Mouse (Mus musculus): ENCODE measurements around the gene Usp20. TPM values are rescaled to one million over a fixed set of nuclear protein-coding genes. Genes with fewer than 3 reads are reported as not detected.

Gene Usp20
- polyA plus RNA-seq, 1 experiment from 2014 or later = 22.9 TPM

DNA sequence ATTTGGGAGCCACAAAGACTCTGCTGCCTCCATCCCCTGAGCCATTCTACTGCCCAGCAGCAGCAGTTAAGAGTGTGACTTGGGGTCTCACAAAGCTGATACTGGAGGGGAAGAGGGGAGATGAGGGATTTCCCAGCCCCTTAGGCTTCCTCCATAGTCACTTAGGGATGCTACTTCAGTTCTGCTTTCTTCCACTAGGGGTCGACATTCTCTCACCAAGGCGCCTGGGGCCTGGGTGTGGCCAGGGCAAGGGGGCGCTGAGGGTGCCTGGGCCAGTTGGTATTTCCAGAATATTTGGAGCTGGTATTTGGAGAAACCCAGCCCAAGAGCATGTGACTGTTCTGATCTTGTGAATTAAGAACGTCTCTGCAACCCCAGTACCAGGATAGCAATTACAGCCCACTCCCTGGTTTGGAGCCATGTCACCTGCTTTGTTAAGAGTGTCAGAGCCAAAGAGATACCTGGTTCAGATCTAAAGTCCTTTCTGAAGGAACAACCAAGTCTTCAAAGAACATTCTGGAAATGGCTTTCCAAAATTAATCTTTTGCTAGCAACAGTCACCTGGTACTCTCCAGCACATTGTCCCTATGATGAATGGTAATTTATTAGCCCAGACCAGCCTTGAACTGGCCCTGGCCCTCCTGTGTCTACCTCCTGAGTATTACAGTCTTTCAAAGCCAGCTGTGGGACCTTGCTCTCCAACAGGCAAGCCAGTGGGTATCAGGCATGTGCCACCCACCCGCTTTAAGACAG is 42.7 kb downstream of the Usp20 start:
- Histone ChIP-seq H3K36me3 (peaks cover 40% of the 10 kb centered on the region), H3K27me3 (no peaks in the 10 kb centered on the region), H3K9ac (no peak overlapping the region), H3K4me2 (replicated peaks) (no peak overlapping the region), H3K9me3 (no peaks in the 10 kb centered on the region), H3K4me1 (no peaks in the 10 kb centered on the region), H3K27ac (no peak overlapping the region), H3K4me3 (no peak overlapping the region)
- no peak for ATAC-seq (ENCODE audit: low FRiP score, low read depth)
- 27% methylated on average over 5 of the region's 5 CpGs for WGBS

DNA sequence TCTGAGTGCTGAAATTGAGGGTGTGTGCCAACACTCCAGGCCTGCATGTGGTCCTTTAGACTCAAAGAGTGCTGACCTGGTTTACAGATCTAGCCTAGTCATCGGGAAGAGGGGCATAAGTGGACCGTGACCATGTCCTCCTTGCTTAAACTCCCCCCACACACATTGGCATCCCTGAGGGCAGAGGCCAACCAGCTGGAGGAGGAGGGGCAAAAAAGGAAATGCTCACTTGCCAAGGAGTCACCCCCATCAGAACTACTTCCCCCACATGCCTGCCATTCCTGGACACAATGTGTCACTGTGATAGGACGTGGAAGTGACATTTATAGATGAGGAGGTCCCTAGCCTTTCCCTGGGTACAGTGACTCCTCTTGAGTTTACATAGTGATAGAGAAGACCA is 43.4 kb downstream of the Usp20 start:
- Histone ChIP-seq H3K27me3 (no peaks in the 10 kb centered on the region), H3K27ac (no peak overlapping the region), H3K36me3 (peaks cover 40% of the 10 kb centered on the region), H3K4me2 (replicated peaks) (no peak overlapping the region), H3K9me3 (no peaks in the 10 kb centered on the region), H3K4me3 (no peak overlapping the region), H3K9ac (no peak overlapping the region), H3K4me1 (no peaks in the 10 kb centered on the region)
- no peak for ATAC-seq (ENCODE audit: low FRiP score, low read depth)
- 81% methylated on average over 3 of the region's 3 CpGs for WGBS

DNA sequence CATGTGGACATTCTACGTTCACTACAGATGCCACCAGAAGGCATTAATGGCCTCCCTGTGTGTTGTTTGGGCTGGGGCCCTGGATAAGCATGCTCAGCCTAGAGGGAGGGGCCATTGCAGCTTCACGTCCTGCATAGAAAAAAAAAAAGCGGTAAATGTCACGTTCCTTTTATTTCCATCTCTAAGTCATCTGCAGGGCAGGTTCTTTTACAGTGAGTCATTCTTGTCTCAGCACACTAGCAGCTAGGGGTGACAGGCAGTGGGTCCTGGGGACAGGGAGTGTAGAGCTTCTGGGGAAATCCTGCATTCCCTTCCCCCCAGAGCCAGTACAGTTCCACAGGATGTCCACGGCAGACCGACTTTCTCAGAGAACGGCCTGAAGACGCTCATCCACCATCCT is 44.6 kb downstream of the Usp20 start:
- Histone ChIP-seq H3K36me3 (peaks cover 37% of the 10 kb centered on the region), H3K9me3 (no peaks in the 10 kb centered on the region), H3K9ac (no peak overlapping the region), H3K27me3 (no peaks in the 10 kb centered on the region), H3K4me1 (no peaks in the 10 kb centered on the region), H3K4me3 (no peak overlapping the region), H3K27ac (no peak overlapping the region), H3K4me2 (replicated peaks) (no peak overlapping the region)
- WGBS = 57% methylated on average over 8 of the region's 8 CpGs
- ATAC-seq (ENCODE audit: low FRiP score, low read depth) = no peak

DNA sequence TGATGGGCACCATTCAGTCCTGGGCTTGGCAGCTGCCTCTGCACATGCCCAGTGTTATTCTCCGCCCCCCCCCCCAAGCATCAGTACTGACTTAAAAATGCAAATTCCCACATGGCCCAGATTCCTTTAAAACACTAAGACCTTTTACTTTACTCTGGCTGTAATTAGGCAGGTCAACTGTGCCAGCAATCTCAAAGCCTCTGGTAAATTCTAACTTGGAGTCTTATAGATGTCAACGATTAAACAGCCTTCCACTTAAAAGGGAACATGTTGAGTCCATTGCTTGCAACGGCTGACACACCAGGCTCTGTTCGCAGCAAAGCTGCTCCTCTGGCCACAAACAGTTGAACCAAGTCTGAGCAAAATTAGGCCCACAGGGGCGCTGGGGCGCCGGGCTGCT is 49.9 kb downstream of the Usp20 start:
- H3K4me1 ChIP-seq = no peaks in the 10 kb centered on the region
- no peak overlapping the region for H3K9ac ChIP-seq
- H3K36me3 ChIP-seq = peaks cover 83% of the 10 kb centered on the region
- ATAC-seq (ENCODE audit: low FRiP score, low read depth) = no peak
- no peaks in the 10 kb centered on the region for H3K27me3 ChIP-seq
- H3K4me3 ChIP-seq = no peak overlapping the region
- no peaks in the 10 kb centered on the region for H3K9me3 ChIP-seq
- 76% methylated on average over 7 of the region's 7 CpGs for WGBS
- H3K4me2 ChIP-seq (replicated peaks) = no peak overlapping the region
- no peak overlapping the region for H3K27ac ChIP-seq

DNA sequence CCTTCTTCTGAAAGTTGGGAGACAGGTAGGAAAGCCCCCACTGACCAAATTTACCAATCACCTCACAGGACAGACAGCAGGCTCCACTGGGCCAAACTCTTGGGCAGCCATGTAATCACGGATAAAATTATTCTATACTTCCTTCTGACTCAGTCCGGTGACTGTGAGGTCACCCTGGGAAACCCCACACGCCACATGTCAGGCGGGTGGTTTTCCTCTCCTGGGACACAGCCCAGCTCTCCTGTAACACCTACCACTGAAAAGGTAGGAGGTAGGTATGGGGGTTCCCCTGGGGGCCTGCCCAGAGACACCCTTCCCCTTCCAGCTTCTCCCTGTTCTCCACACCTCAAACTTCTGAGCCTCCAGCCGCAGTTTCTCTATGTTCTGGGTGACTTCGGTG is 54.7 kb downstream of the Usp20 start:
- Histone ChIP-seq H3K27ac (no peak overlapping the region), H3K4me3 (no peak overlapping the region), H3K27me3 (no peaks in the 10 kb centered on the region), H3K4me2 (replicated peaks) (no peak overlapping the region), H3K9ac (no peak overlapping the region), H3K9me3 (no peaks in the 10 kb centered on the region), H3K4me1 (no peaks in the 10 kb centered on the region), H3K36me3 (peaks cover 76% of the 10 kb centered on the region)
- ATAC-seq (ENCODE audit: low FRiP score, low read depth) = no peak
- WGBS = 88% methylated on average over 6 of the region's 6 CpGs

DNA sequence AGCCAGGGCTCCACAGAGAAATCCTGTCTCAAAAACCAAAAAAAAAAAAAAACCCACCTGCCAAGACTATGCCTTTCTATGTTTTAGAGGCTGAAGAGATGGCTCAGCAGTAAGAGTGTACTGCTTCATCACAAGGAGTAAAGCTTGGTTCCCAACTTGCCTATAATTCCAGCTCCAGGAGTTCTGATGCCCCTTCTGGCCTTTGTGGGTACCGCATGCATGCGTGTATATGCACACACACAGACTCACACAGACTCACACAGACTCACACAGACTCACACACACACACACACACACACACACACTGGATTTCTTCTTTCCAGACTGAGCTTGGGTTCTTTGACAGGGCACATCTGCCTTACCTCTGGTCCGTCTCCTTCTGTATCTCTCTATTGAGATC is 58.0 kb downstream of the Usp20 start:
- Histone ChIP-seq H3K27me3 (no peaks in the 10 kb centered on the region), H3K4me3 (no peak overlapping the region), H3K4me1 (no peaks in the 10 kb centered on the region), H3K4me2 (replicated peaks) (no peak overlapping the region), H3K9me3 (no peaks in the 10 kb centered on the region), H3K27ac (no peak overlapping the region), H3K36me3 (peaks cover 50% of the 10 kb centered on the region), H3K9ac (no peak overlapping the region)
- ATAC-seq (ENCODE audit: low FRiP score, low read depth) = no peak
- WGBS = 95% methylated on average over 3 of the region's 3 CpGs

DNA sequence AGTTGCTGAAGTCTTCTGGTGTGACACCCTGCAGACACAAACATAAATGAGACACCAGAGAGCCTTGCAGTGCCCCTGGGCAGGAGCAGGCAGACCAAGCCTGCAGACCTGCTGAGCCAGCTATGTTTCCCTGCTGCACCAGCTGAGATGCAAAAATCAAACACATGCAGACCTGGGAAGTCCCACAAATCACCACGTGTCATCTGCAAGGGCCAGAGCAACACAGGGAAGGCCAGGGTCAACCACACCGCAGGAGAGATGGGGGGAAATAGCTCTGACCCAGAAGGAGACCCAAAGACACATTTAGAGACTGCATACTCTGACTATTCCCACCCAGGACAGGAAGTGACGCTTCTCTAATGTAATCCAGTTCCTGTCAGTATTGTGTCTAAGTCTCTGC is 58.4 kb downstream of the Usp20 start:
- no peak for ATAC-seq (ENCODE audit: low FRiP score, low read depth)

DNA sequence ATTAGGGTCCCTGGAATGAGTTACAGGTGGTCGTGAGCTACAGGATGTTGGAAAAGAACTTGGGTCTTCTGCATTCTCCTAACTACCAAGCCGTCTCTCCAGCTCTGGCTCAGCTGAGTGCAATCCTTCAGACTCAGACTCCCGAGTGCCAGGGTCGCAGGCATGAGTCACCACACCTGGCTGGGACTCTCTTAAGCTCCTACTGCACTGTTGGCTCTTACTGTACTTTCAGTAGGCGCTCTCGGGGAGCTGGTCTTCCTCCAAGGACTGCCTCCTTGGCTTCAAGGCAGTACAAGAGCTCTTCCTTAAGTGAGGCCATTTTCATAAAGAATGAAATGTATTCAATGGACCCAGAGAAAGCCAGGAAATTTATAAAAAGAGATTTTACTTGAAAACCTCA is 59.3 kb downstream of the Usp20 start:
- 86% methylated on average over 6 of the region's 6 CpGs for WGBS
- Histone ChIP-seq H3K9me3 (no peaks in the 10 kb centered on the region), H3K36me3 (peaks cover 43% of the 10 kb centered on the region)

More for the DNA sequence above, 58.4 kb downstream of the Usp20 start:
- H3K9me3 ChIP-seq = no peaks in the 10 kb centered on the region
- H3K4me1 ChIP-seq = no peaks in the 10 kb centered on the region
- no peak overlapping the region for H3K4me3 ChIP-seq
- no peak overlapping the region for H3K4me2 ChIP-seq (replicated peaks)
- no peaks in the 10 kb centered on the region for H3K27me3 ChIP-seq
- peaks cover 45% of the 10 kb centered on the region for H3K36me3 ChIP-seq
- no peak overlapping the region for H3K27ac ChIP-seq
- no peak overlapping the region for H3K9ac ChIP-seq
- 80% methylated on average over 3 of the region's 3 CpGs for WGBS

DNA sequence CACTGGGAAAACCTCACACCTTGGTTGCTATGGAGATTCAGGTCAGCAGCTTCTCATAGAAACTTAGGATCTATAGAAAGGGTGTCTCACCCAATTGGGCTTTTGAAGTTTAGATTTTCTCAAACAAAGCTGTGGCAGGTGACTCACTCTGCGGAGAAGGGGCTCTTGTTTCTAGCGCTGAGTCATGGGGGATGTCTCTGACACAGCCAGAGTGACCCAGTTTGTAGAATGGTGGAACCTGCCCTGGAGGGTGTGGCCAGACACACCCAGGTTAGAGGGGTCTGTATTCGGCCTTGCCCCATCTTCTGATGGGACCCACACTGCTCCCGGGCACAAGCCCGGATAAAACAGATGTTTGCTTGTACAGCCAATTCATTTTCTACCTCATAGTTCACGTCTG is 60.8 kb downstream of the Usp20 start:
- Histone ChIP-seq H3K27me3 (no peaks in the 10 kb centered on the region), H3K9ac (no peak overlapping the region), H3K36me3 (peaks cover 37% of the 10 kb centered on the region), H3K4me1 (no peaks in the 10 kb centered on the region), H3K9me3 (no peaks in the 10 kb centered on the region), H3K4me3 (no peak overlapping the region), H3K27ac (no peak overlapping the region), H3K4me2 (replicated peaks) (no peak overlapping the region)
- no peak for ATAC-seq (ENCODE audit: low FRiP score, low read depth)
- 85% methylated on average over 6 of the region's 6 CpGs for WGBS

More for the DNA sequence above, 59.3 kb downstream of the Usp20 start:
- H3K27ac ChIP-seq = no peak overlapping the region
- H3K4me1 ChIP-seq = no peaks in the 10 kb centered on the region
- H3K4me3 ChIP-seq = no peak overlapping the region
- no peak overlapping the region for H3K4me2 ChIP-seq (replicated peaks)
- H3K9ac ChIP-seq = no peak overlapping the region
- no peak for ATAC-seq (ENCODE audit: low FRiP score, low read depth)
- H3K27me3 ChIP-seq = no peaks in the 10 kb centered on the region

DNA sequence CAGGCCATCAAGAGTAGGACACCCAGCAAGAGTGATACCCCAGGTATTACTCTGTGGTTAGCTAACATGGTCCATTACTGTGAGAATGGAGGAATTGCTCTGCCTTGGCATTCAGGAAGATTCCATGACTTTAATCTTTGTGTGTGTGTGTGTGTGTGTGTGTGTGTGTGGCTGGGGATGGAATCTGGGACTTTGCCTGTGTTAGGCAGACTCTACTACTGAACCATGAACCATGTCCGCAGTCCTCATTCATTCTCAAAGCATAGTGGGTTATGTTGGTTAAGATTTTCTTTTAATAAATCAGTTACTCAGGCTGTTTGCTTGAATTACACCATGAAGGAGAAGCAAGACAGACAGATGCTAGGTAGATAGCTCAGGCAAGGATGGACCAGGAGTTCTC is 61.8 kb downstream of the Usp20 start:
- Histone ChIP-seq H3K36me3 (peaks cover 28% of the 10 kb centered on the region), H3K4me1 (no peaks in the 10 kb centered on the region), H3K9ac (no peak overlapping the region), H3K27ac (no peak overlapping the region), H3K27me3 (no peaks in the 10 kb centered on the region), H3K4me2 (replicated peaks) (no peak overlapping the region), H3K4me3 (no peak overlapping the region), H3K9me3 (no peaks in the 10 kb centered on the region)
- 96% methylated on average over 1 of the region's 1 CpGs for WGBS
- ATAC-seq (ENCODE audit: low FRiP score, low read depth) = no peak

DNA sequence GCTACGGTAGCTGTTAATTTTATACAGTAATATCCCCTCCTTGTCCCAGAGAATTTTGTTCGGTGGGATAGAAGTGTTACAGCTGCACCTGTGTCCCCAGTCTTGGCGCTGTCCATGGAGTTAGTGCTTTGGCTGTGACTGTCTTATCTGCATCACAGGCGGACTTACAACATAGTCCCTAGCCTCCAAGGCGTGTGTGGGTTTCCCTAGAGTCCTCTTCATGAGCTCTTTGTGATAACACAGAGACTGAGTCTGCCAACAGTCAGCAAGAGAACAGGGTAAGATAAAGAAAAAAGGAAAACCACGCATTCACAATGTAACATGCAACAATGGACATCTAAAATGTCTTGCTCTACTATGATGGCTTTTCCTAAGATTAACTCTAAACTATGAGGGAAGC is 66.0 kb downstream of the Usp20 start:
- 91% methylated on average over 6 of the region's 6 CpGs for WGBS
- peaks cover 28% of the 10 kb centered on the region for H3K36me3 ChIP-seq
- no peak overlapping the region for H3K4me3 ChIP-seq
- ATAC-seq (ENCODE audit: low FRiP score, low read depth) = no peak
- H3K4me2 ChIP-seq (replicated peaks) = no peak overlapping the region
- H3K9me3 ChIP-seq = no peaks in the 10 kb centered on the region
- no peak overlapping the region for H3K9ac ChIP-seq
- H3K27ac ChIP-seq = no peak overlapping the region
- no peaks in the 10 kb centered on the region for H3K27me3 ChIP-seq
- no peaks in the 10 kb centered on the region for H3K4me1 ChIP-seq

DNA sequence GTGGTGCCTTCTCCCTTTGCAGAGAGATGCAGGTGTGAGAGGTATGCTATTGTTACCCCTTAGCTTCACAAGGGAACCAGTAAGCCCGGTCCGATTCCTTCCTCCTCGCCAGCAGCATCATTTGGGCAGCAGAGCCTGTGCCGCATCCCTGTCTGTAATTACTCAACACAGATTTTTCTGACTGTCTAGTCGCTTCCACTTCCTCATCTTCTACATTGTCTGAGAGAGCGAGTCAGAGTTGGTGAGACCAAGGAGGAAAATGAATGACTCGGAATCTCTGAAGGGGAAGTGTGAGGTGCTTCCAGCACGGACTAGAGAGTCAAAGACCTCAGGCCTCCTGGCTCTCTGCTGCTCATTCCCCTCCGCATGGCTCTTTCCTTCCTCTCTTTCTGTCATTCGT is 70.4 kb downstream of the Usp20 start:
- WGBS = 94% methylated on average over 10 of the region's 10 CpGs
- Histone ChIP-seq H3K4me2 (replicated peaks) (no peak overlapping the region), H3K36me3 (peaks cover 63% of the 10 kb centered on the region), H3K27ac (no peak overlapping the region), H3K9ac (no peak overlapping the region), H3K27me3 (no peaks in the 10 kb centered on the region), H3K9me3 (no peaks in the 10 kb centered on the region), H3K4me1 (no peaks in the 10 kb centered on the region), H3K4me3 (no peak overlapping the region)
- no peak for ATAC-seq (ENCODE audit: low FRiP score, low read depth)

DNA sequence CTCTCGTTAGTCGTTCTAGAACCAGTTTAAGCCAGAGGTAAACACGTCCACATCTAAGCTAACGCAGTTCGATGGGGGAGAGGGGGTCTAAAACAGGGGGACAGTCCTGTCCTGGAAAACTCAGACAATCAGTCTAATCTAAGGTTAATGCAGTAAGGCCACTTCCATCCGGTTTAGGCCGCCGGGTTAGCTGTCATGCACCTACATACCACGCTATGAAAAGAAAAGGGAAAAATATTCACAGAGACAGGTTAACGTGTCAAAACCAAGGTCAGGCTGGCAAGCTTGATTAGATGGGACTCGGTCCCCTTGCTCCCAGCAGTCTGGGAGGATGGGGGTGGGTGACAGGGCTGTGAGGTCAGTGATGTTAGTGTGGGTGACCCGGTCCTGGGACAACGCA is 71.3 kb downstream of the Usp20 start:
- Histone ChIP-seq H3K4me1 (no peaks in the 10 kb centered on the region), H3K4me2 (replicated peaks) (no peak overlapping the region), H3K27me3 (no peaks in the 10 kb centered on the region), H3K9ac (no peak overlapping the region), H3K36me3 (peaks cover 72% of the 10 kb centered on the region), H3K27ac (no peak overlapping the region), H3K9me3 (no peaks in the 10 kb centered on the region), H3K4me3 (no peak overlapping the region)
- 91% methylated on average over 13 of the region's 13 CpGs for WGBS
- no peak for ATAC-seq (ENCODE audit: low FRiP score, low read depth)

All from limb, embryonic 13.5 days (tissue).